Mouse (Mus musculus): ENCODE results near the gene Gm12185. TPM values are rescaled to one million over a fixed set of nuclear protein-coding genes. Genes with fewer than 3 reads are reported as not detected.
"Not testable (repeated sequence)": the region's sequence is repeated elsewhere in the genome, so short reads cannot be mapped to it uniquely, and the experiment has no call there.

The Gm12185 gene
- under 1 TPM; 0.30 to 0.41 (median 0.37) TPM for total RNA-seq (2022)

DNA sequence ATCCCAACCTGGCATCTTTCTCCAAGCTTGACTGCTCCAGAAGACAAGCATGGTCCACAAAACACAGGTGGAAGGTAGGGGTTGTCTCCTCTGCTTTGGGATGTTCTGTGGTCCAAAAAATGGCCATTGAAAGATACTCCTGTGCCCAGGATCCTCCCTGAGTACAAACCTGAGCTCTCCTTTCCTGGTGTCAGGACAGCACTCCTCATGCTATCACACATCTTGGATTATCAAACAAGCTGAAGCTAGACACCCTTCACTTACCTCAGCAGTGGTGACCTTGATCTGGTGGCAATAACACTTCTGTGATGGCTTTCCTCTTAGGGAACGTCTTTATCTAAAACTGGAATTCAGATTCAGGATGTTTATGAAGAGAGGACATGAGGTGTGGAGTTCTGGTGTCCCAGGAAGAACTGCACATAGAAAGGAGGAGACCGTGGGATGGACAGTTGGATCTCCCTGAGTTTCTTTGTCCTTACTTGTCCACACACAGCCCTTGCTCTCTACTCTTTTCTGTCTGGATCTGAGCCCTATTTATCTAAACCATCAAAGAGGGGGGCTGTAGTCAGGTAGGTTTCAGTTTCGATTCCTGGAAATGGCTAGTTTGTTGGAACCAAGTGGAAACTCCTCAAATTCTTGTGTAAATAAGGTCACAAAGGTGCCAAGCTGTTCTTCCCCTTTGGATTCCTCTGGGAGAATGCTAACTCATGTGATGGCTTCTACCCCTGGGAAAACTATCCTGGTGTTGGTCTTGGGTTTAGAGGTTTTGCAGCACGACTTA, at the start of gene Gm12185:
Gene Gm12185 (minus strand): TSS at position 487 of the 781 bp plus-strand sequence.
- DNase-seq (ENCODE audit: low spot score in 2 of 2), result not testable (repeated sequence)

DNA sequence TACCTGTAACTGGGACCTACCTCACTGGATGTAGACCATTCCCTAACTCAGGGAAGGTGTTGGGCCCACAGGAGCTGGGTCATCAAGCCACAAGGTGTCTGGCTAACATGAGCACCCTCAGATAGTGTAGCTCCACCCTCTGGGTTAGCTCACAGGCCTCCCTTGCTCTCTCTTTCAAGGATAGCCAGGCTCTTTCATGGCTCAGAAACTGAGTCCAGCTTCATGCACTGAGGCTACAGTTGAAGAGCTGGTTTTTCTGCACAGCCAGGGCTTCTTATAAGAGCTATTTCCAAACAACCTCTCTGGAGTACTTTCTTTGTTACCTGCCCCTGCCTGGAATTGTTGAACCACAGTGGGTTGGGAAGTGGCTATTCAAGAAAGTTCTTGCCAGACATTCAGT, 20.0 kb upstream of the Gm12185 start:
- DNase-seq (ENCODE audit: low spot score in 2 of 2), result not testable (repeated sequence)

DNA sequence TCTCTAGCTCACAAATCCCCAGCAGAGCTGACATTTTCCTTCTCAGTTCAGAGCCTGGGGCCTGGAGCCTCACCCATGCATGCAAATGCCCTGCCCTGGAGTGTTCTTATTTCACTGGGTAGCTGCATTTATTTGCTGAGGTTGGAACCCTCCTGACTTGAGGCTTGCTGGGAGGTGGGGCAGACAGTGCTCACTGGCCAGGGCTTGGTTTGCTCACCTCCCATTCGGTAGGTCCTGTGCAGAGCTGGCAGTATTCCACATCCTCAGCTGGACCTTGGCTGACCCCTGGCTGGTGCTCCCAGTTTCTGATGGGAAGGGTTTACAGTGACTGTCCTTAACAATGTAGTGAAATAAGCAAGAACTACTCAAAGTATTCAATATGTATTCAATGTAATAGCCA, 14.8 kb upstream of the Gm12185 start:
- not testable (repeated sequence) for DNase-seq (ENCODE audit: low spot score in 2 of 2)

DNA sequence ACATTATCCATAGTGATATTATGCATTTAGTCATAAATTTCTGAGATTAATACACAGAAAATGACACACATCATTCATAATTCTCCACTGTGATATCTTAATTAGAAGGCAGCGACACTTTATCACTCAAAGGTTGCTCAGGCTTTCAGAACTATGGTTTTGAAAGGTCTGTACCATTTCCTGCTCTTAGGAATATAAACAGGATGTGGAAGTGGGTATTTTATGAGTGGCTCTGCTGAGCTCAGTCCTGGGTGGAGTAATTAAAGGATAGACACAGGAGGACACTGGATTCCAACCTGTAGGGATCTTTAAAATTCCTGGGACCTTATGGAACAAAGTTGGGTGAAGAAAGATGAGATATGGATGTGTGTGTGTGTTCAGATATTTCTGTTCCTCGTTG, 14.3 kb upstream of the Gm12185 start:
- DNase-seq (ENCODE audit: low spot score in 2 of 2), result not testable (repeated sequence)

DNA sequence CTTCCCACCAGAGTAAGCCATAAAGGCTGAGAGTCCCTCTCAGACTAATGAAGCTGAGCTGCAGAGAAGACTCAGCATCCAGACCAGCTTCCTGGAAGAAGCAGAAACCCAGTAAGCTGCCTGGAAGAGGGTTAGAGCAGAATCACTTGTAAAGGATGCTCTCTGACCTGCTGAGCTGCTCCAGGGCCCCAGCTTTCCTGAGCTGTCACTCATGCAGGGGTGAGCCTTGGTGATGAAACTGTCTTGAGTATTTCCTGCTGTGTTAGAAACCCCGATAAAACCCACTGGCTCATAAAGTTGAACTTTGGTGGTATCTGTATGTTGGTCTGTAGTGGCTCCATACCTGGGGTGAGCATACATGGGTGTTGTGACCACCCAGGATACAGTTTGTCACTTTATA, 8.4 kb upstream of the Gm12185 start:
- not testable (repeated sequence) for DNase-seq (ENCODE audit: low spot score in 2 of 2)

DNA sequence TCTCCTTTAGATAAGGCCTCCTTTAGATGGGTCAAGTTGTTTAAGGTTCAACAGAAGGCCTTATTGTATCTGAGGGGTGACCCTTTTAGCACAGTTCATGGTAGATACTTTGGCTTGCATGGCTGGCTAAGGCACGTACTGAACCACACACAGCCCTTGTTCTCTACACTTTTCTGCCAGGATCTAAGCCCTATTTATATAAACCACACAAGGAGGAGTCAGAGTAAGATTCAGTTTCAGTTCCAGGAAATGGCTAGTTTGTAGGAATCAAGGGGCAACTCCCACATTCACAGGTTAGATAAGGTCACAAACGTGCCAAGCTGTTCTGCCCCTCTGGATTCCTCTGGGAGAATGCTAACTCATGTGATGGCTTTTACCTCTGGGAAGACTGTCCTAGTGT, 2.0 kb upstream of the Gm12185 start, which contains the start of gene Tgtp1:
Gene Tgtp1 (minus strand): TSS at position 155 of the 400 bp plus-strand sequence.
- not testable (repeated sequence) for DNase-seq (ENCODE audit: low spot score in 2 of 2)

DNA sequence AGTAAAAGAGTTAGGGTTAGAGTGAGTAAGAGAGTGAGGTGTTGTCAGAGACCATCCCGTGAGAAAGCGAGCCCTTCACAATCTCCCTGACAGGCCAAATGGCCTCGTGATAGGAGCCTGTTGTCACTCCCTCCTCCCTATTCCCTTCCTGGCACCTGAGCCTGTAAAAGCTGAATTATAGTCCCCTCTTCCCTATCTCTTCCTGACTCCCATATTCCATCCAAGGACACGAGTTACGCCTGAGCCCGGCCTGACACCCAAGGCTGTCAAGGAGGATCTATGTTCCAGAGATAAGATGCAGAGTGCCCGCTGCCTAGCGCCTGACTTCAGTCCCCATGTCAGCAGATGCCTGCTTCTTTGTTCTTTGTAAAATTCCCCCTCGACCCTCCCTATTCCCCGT, 1.3 kb upstream of the Gm12185 start:
- DNase-seq (ENCODE audit: low spot score in 2 of 2), result not testable (repeated sequence)

DNA sequence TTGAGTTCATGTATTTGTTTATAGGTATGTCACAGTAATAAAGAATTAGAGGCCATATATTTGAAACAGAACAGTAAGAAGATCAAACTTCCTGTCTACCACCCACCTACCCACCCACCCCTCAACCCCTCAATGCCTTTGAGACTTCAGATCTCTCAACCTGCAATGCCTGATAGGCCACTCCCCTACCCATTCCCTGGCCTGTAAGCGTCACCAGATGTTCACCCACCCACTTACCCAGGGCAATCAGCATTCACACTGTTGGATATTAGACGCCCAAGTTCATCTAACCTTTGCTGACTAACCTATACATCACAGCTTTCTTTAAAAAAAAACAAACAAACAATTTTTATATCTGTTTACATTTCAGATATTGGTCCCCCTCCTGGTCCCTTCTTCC, 2.0 kb downstream of the Gm12185 start:
- not testable (repeated sequence) for DNase-seq (ENCODE audit: low spot score in 2 of 2)

DNA sequence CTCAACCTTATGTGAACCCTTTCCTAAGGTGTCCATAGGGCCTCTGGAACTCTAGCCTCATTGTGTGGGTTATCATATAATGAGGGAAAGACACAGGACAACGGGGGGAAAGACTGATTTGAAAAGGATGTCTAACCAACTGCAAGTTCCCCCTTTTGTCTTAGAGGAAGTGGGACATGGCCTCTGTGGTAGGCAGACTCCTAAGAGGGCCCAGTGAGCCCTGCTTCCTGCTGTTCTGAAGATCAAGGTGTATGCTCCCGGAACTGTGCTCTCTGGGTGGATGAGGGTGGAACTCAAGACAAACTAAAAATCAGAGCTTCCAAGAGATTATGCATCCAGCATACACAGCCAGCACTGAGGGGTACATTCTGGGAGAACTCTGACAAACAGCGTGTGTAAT, 3.8 kb downstream of the Gm12185 start:
- DNase-seq (ENCODE audit: low spot score in 2 of 2), result not testable (repeated sequence)

DNA sequence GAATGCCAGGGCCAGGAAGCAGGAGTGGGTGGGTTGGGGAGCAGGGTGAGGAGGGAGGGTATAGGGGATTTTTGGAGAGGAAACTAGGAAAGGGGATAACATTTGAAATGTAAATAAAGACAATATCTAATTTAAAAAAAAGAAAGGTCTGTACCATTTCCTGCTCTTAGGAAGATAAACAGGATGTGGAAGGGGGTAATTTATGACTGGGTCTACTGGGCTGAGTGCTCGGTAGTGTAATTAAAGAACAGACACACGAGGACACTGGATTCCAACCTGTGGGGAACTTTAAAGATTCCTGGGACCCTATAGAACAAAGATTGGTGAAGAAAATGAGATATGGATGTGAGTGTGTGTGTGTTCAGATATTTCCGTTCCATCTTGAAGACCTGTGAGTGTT, 9.2 kb downstream of the Gm12185 start:
- not testable (repeated sequence) for DNase-seq (ENCODE audit: low spot score in 2 of 2)

DNA sequence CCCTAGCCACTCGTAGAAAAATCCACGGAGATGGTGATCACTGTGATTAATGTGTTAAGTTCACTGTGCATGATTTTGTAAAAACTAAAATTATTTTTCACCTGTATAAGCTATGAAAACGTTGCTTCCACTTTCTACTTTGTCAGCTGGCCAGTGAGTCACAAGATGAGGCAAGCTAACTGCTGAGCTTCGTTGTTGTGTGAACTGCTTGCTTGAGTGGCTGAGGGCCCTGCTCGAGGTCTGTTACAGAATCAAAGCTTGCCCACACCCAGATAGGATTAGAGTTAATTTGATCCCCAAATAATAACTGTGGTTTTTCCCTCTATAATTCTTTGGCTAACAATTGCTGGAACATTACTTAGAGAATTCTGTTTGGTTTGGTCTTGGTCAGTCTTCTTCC, 12.0 kb downstream of the Gm12185 start:
- DNase-seq (ENCODE audit: low spot score in 2 of 2), result not testable (repeated sequence)

DNA sequence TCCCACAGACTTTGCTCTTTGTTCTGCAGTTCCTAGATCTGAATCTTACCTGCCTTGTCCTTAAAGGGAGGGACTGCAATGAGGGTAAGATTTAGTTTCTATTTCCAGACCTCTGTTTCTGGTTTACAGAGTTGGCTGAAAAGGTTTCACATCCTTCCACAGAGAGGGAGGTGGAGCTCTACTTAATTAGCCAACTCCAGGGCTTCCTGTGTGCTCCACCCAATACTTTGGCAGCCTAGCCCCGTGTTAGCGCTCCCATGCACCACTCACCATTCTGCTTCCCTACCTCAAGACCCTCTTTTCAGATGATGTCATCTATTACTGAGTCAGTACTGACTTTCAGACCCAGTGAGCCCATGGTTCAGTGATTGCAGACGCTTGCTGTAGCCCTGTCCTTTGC, 12.8 kb downstream of the Gm12185 start, which contains the start of gene 9930111J21Rik1:
Gene 9930111J21Rik1 (minus strand): TSS at position 148 of the 400 bp plus-strand sequence.
- DNase-seq (ENCODE audit: low spot score in 2 of 2), result not testable (repeated sequence)

DNA sequence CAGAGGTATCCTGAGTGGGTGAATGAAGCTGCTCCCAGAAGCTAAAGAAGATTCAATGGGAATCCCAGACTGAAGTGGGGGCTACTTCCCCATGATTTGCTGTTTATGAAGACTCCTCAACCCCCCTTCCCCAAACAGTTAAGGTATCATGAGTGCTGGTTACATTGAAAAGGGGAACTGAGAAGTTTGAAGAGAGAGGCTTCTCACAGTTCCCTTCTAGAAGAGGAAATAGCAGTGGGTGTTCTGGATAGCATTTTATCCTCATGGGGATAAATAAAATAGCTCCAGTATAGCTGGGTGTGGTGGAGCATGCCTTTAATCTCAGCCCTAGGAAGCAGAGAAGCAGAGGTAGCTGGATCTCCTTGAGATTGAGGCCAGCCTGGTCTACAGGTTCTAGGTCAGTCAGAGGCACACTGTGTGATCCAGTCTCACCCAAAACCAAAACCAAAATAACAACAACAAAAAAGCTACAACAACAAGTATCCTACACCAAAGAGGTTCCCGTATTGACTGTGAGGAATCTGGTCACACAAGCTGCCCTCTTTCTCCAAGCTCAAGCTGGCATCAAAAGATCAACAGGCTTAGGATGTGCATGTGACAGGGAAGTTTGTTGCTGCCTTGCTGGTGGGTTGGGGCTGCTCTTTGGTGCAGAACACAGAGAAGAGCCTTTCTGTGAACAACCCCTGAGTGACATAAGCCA, 13.6 kb downstream of the Gm12185 start, which contains the start of gene Olfr56:
Gene Olfr56 (plus strand): TSS at position 650 of the 700 bp plus-strand sequence.
- DNase-seq (ENCODE audit: low spot score in 2 of 2), result not testable (repeated sequence)

DNA sequence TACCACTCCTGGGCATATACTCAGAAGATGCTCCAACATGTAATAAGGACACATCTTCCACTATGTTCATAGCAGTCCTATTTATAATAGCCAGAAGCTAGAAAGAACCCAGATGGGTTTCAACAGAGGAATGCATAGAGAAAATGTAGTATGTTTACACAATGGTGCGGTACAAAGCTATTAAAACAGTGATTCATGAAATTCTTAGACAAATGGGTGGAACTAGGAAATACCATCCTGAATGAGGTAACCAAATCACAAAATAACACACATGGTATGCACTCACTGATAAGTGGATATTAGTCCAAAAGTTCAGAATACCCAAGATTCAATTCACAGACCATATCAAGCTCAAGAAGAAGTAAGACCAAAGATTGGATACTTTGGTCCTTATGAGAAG, 17.3 kb downstream of the Gm12185 start:
- not testable (repeated sequence) for DNase-seq (ENCODE audit: low spot score in 2 of 2)

DNA sequence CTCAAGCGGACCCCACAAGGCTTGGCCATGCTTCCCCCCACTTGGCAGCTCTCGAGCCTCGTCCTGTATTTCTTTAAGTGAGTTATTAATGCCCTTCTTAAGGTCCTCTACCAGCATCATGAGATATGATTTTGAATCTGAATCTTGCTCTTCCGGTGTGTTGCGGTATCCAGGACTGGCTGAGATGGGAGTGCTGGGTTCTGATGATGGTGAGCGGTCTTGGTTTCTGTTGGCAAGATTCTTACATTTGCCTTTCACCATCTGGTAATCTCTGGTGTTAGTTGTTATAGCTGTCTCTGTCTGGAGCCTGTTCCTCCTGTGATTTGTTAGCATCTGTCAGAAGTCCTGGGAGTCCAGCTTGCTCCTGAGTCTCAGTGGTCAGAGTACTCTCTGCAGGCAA, 45.9 kb downstream of the Gm12185 start, which contains the start of gene Psme2b:
Gene Psme2b (minus strand): TSS at position 101 of the 400 bp plus-strand sequence.
- not testable (repeated sequence) for DNase-seq (ENCODE audit: low spot score in 2 of 2)

DNA sequence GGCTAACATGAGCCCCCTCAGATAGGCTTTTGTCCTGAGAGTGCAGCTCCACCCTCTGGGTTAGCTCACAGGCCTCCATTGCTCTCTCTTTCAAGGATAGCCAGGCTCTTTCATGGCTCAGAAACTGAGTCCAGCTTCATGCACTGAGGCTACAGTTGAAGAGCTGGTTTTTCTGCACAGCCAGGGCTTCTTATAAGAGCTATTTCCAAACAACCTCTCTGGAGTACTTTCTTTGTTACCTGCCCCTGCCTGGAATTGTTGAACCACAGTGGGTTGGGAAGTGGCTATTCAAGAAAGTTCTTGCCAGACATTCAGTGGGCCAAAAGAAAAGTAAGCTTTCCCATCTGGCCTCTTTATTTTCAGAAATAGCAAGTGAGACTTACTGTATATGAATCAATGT, 52.7 kb downstream of the Gm12185 start:
- DNase-seq (ENCODE audit: low spot score in 2 of 2), result not testable (repeated sequence)

DNA sequence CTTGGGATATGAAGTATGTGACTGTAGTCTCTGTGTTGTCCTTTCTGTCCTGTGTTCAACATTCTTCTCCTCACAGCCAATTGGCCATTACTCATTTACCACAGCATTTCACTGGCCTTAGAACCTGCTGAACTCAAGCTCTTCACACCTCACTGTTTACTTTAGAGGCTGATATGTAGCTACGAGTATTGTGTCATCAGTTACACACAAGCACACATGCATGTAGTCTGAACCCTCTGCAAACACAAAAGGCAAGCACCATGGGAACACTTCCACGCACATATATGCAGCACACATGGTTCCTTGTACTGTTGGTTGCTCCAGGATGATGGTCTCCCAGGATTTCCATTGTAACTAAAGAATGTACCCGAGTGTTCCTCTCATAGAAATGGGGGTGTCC, 56.7 kb downstream of the Gm12185 start:
- DNase-seq (ENCODE audit: low spot score in 2 of 2), result not testable (repeated sequence)

DNA sequence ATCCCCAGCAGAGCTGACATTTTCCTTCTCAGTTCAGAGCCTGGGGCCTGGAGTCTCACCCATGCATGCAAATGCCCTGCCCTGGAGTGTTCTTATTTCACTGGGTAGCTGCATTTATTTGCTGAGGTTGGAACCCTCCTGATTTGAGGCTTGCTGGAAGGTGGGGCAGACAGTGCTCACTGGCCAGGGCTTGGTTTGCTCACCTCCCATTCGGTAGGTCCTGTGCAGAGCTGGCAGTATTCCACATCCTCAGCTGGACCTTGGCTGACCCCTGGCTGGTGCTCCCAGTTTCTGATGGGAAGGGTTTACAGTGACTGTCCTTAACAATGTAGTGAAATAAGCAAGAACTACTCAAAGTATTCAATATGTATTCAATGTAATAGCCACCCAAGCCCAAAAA, 58.1 kb downstream of the Gm12185 start:
- DNase-seq (ENCODE audit: low spot score in 2 of 2), result not testable (repeated sequence)

DNA sequence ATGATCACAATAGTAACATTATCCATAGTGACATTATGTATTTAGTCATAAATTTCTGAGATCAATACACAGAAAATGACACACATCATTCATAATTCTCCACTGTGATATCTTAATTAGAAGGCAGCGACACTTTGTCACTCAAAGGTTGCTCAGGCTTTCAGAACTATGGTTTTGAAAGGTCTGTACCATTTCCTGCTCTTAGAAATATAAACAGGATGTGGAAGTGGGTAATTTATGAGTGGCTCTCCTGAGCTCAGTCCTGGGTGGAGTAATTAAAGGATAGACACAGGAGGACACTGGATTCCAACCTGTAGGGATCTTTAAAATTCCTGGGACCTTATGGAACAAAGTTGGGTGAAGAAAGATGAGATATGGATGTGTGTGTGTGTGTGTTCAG, 58.6 kb downstream of the Gm12185 start:
- not testable (repeated sequence) for DNase-seq (ENCODE audit: low spot score in 2 of 2)

DNA sequence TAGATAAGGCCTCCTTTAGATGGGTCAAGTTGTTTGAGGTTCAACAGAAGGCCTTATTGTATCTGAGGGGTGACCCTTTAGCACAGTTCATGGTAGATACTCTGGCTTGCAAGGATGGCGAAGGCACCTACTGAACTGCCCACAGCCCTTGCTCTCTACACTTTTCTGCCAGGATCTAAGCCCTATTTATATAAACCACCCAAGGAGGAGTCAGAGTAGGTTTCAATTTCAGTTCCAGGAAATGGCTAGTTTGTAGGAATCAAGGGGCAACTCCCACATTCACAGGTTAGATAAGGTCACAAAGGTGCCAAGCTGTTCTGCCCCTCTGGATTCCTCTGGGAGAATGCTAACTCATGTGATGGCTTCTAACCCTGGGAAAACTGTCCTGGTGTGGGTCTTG, 64.0 kb downstream of the Gm12185 start:
- not testable (repeated sequence) for DNase-seq (ENCODE audit: low spot score in 2 of 2)

DNA sequence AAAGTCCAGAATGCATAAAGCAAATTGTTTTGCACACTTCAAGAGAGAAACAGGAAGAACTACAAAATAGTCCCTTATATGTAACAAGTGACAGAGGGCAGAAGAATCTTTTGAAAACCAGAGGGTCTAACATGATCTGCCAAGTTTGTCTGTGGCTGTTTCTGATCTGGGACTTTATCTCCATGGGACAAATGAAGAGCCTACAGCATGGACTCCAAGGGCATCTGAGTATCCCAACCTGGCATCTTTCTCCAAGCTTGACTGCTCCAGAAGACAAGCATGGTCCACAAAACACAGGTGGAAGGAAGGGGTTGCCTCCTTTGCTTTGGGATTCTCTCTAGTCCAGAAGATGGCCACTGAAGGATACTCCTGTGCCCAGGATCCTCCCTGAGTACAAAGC, 65.6 kb downstream of the Gm12185 start:
- DNase-seq (ENCODE audit: low spot score in 2 of 2), result not testable (repeated sequence)

DNA sequence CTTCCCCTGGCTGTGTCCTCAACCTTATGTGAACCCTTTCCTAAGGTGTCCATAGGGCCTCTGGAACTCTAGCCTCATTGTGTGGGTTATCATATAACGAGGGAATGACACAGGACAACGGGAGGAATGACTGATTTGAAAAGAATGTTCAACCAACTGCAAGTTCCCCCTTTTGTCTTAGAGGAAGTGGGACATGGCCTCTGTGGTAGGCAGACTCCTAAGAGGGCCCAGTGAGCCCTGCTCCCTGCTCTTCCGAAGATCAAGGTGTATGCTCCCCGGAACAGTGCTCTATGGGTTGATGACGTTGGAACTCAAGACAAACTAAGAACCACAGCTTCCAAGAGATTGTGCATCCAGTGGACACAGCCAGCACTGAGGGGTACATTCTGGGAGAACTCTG, 68.2 kb downstream of the Gm12185 start:
- not testable (repeated sequence) for DNase-seq (ENCODE audit: low spot score in 2 of 2)
